Mouse (Mus musculus) stomach, postnatal 0 days (tissue): Measurements from ENCODE around the gene Hmox1. TPM values are rescaled to one million over a fixed set of nuclear protein-coding genes. Genes with fewer than 3 reads are reported as not detected.

Experiments
- ATAC-seq: fragments of 200-750 bp; cut with Nextera tagmentation; 2 replicates; pipeline ENCODE4 v1.8.0; 2017; ENCODE audit not compliant: low FRiP score, low TSS enrichment
- DNase-seq: peaks from one replicate; pipeline ENCODE4 v3.0.0-alpha.2; 2016; ENCODE audit warnings: low spot score
- H3K27ac ChIP-seq: fragments of 300-500 bp; sonication (generic); replicated peaks from 2 replicates; pipeline ENCODE4 v1.5.1; 2014; ENCODE audit warnings: mild to moderate bottlenecking, control low read depth
- H3K27me3 ChIP-seq: fragments of 300-500 bp; sonication (generic); 2 replicates; pipeline ENCODE4 v1.6.1; 2014; ENCODE audit warnings: low read length; ENCODE audit not compliant: control insufficient read depth, insufficient read depth
- H3K36me3 ChIP-seq: fragments of 300-500 bp; sonication (generic); 2 replicates; pipeline ENCODE4 v1.6.1; 2014; ENCODE audit warnings: low read length, mixed read lengths; ENCODE audit not compliant: control insufficient read depth, insufficient read depth
- H3K4me1 ChIP-seq: fragments of 300-500 bp; sonication (generic); replicated peaks from 2 replicates; pipeline ENCODE4 v1.6.1; 2014; ENCODE audit warnings: antibody characterized with exemption; ENCODE audit not compliant: control insufficient read depth, insufficient read depth
- H3K4me2 ChIP-seq: fragments of 300-500 bp; sonication (generic); replicated peaks from 2 replicates; pipeline ENCODE4 v1.6.1; 2014; ENCODE audit warnings: low read depth, mild to moderate bottlenecking, control low read depth, moderate library complexity
- H3K4me3 ChIP-seq: fragments of 300-500 bp; sonication (generic); 2 replicates; pipeline ENCODE4 v1.5.1; 2014; ENCODE audit warnings: low read depth, low read length, control low read depth
- H3K9ac ChIP-seq: fragments of 300-500 bp; sonication (generic); 2 replicates; pipeline ENCODE4 v1.6.1; 2014; ENCODE audit warnings: mild to moderate bottlenecking, low read length, control low read depth, mixed read lengths
- H3K9me3 ChIP-seq: fragments of 300-500 bp; sonication (generic); 2 replicates; pipeline ENCODE4 v1.6.1; 2016; ENCODE audit warnings: low read length; ENCODE audit not compliant: control insufficient read depth
- CTCF ChIP-seq: IDR thresholded peaks from 2 replicates; pipeline ENCODE4 v1.5.1; 2016; ENCODE audit warnings: antibody characterized with exemption, low read depth, mild to moderate bottlenecking, moderate library complexity
- EP300 ChIP-seq: optimal IDR thresholded peaks from 2 replicates; pipeline ENCODE3; 2016; ENCODE audit warnings: antibody characterized with exemption
- WGBS: fragments of 180-500 bp; shearing (Covaris S2); extraction: QIAGEN DNeasy Blood & Tissue Kit; methylation state at CpG from one replicate; pipeline ENCODE4 v1.1.7; 2014; 5-methylcytosine and 5-hydroxymethylcytosine counted together
- polyA plus RNA-seq: library from polyadenylated mRNA; unstranded; fragments of >200 nt; fragmentation: Nextera tagmentation; extraction: Ambion mirVana; gene quantifications from 2 replicates; pipeline ENCODE4 v1.2.1, GENCODE M21; 2015

Gene Hmox1
- polyA plus RNA-seq, 1 experiment from 2014 or later: 59.0 TPM

DNA sequence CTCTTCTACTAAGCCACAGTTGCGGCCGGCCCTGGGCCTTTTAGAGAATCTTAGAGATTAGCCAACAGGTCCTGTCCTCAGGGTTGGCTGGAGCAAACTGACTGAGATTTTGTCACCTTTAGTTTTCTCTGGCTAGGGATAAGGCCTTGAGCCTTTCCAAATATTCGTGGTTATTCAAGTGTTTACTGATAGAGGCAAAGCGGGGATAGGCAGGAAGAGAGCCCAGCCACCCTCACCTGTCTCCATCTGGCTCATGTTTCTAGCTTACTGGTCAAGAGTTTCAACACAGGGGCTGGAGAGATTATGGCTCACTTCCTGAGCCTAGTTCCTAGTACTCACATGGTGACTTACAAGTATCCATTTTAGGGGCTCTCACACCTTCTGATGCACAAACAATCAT lies 9.5 kb downstream of the Hmox1 start:
- 68% methylated on average over 4 of the region's 4 CpGs for WGBS
- ATAC-seq: no peak

GRCm38 (mm10) chr8:75103376-75103878 lies 10.0 kb downstream of the Hmox1 start:
- H3K36me3 ChIP-seq: no peaks in the 10 kb centered on the region
- no peak for DNase-seq
- no peak overlapping the region for H3K4me2 ChIP-seq
- H3K4me1 ChIP-seq: no peaks in the 10 kb centered on the region
- H3K27ac ChIP-seq: no peak overlapping the region
- no peak for TF ChIP-seq EP300
- TF ChIP-seq CTCF: no peak
- H3K9me3 ChIP-seq: no peaks in the 10 kb centered on the region
- H3K9ac ChIP-seq: no peak overlapping the region
- no peaks in the 10 kb centered on the region for H3K27me3 ChIP-seq
- H3K4me3 ChIP-seq: no peak overlapping the region
- WGBS: 67% methylated on average over 8 of the region's 8 CpGs
- no peak for ATAC-seq

More for the DNA sequence above, 9.5 kb downstream of the Hmox1 start:
- H3K4me1 ChIP-seq: no peaks in the 10 kb centered on the region
- no peaks in the 10 kb centered on the region for H3K27me3 ChIP-seq
- H3K4me2 ChIP-seq: no peak overlapping the region
- no peak overlapping the region for H3K27ac ChIP-seq
- H3K36me3 ChIP-seq: no peaks in the 10 kb centered on the region
- no peak for TF ChIP-seq EP300
- no peak for TF ChIP-seq CTCF
- H3K9ac ChIP-seq: no peak overlapping the region
- no peak overlapping the region for H3K4me3 ChIP-seq
- H3K9me3 ChIP-seq: no peaks in the 10 kb centered on the region
- DNase-seq: no peak

DNA sequence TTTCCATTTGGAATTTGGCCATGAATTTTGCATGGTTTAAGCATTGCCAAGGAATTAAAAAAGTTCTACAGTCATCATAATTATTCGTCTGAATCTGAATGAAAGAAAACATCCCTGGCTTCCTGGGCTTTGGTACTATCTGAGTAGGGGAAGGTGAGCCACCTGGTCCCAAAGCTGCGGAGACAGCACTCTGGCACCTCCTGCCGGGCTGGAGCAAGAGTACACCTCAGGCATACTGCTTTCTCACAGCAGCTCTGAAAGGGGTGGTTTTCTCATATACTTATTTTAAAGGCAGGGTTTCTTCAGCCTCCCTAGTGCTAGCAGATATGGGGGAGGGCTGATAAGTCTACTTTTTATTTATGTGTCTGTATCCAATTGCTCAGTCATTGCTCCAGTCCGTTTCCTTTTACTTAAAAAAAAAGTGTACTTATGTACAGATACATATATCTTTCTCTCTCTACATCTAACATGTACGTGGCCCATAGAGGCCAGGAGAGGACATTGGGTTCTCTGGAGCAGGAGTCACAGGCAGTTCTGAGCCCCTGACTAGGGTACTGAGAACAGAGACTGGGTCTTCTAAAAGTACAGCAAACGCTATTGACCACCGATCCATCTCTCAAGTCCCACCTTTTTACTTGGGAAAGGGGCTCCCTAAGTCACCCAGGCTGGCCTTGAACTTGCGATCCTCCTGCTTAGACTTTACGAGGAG lies 15.3 kb downstream of the Hmox1 start:
- H3K36me3 ChIP-seq: peaks cover 3% of the 10 kb centered on the region; the same call in 1 of the 2 replicates
- peak overlapping the region; percentile 93 for H3K4me2 ChIP-seq
- DNase-seq: peak; percentile 86
- H3K27ac ChIP-seq: peak overlapping the region; percentile 82
- peak overlapping the region; percentile 65 for H3K4me3 ChIP-seq
- no peaks in the 10 kb centered on the region for H3K9me3 ChIP-seq
- no peaks in the 10 kb centered on the region for H3K27me3 ChIP-seq
- TF ChIP-seq EP300 (no peak), CTCF (peak; percentile 95)
- peak; percentile 82 for ATAC-seq
- peak overlapping the region; percentile 78 for H3K9ac ChIP-seq
- under 1% methylated on average over 9 of the region's 9 CpGs for WGBS
- peaks cover 4% of the 10 kb centered on the region; the same call in 1 of the 2 replicates for H3K4me1 ChIP-seq

DNA sequence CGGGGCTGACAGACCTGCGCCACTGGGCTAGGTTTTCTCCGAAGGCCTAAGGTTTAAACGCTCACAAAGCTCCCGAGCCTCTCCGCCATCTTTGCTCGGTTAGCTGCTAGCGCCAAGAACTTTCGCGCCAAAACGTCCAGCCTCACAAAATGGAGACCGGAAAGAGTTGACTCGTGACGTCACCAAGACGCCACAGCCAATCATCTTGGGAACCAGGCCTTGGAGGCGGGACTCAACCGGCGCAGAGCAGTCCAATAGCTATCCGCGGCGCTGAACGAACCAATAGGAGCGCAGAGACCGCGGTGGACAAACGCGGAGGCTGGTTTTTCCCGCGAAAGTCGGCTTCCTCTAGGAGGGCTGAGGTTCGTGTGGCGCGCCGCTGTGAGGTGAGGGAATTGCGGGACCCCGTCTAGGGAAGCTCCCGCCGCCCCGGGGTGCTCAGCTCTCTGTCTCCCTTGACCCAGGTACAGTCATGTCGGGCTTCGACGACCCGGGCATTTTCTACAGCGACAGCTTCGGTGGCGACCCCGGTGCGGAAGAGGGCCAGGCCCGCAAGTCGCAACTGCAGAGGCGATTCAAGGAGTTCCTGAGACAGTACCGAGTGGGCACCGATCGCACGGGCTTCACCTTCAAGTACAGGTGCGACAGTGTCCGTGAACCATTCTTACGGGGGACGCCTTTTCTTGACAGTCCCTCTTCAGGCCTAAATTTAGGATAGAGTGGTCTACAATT lies 16.0 kb downstream of the Hmox1 start, which contains the start of gene Mcm5:
Gene Mcm5 (plus strand): TSS at position 334 of the 732 bp plus-strand sequence.
- Histone ChIP-seq H3K4me3 (peak within 1 kb of the TSS; percentile 65), H3K4me1 (peaks cover 4% of the 10 kb centered on the region; the same call in 1 of the 2 replicates), H3K36me3 (peaks cover 6% of the 10 kb centered on the region; the same call in 1 of the 2 replicates), H3K9ac (peak within 1 kb of the TSS; percentile 78), H3K4me2 (peak within 1 kb of the TSS; percentile 93), H3K27ac (peak within 1 kb of the TSS; percentile 82), H3K27me3 (no peaks in the 10 kb centered on the region), H3K9me3 (no peaks in the 10 kb centered on the region)
- ATAC-seq (peak; percentile 99), DNase-seq (peak; percentile 99)
- TF ChIP-seq CTCF (no peak), EP300 (no peak)
- under 1% methylated on average over 59 of the region's 59 CpGs for WGBS

DNA sequence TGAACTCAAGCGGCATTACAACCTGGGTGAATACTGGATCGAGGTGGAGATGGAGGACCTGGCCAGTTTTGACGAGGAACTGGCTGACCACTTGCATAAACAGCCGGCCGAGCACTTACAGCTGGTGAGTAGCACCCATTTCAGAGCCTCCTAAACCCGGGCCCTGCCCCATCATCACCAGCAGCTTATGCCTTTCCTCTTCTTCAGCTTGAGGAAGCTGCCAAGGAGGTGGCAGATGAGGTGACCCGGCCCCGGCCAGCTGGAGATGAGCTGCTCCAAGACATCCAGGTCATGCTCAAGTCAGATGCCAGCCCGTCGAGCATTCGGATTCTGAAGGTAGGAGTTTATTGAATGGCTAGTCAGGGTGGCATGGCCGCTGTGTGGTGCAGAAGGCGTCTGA lies 16.7 kb downstream of the Hmox1 start:
- peaks cover 6% of the 10 kb centered on the region; the same call in 1 of the 2 replicates for H3K36me3 ChIP-seq
- H3K27ac ChIP-seq: no peak overlapping the region
- H3K4me1 ChIP-seq: peaks cover 4% of the 10 kb centered on the region; the same call in 1 of the 2 replicates
- ATAC-seq (no peak), DNase-seq (no peak)
- H3K27me3 ChIP-seq: no peaks in the 10 kb centered on the region
- peak overlapping the region; percentile 65 for H3K4me3 ChIP-seq
- no peaks in the 10 kb centered on the region for H3K9me3 ChIP-seq
- peak overlapping the region; percentile 64 for H3K9ac ChIP-seq
- peak overlapping the region; percentile 93 for H3K4me2 ChIP-seq
- no peak for TF ChIP-seq CTCF
- TF ChIP-seq EP300: no peak
- 8% methylated on average over 13 of the region's 13 CpGs for WGBS
